Mouse (Mus musculus) large intestine, adult 2 months (tissue): Measurements from ENCODE around the gene Supt4a. TPM values are rescaled to one million over a fixed set of nuclear protein-coding genes. Genes with fewer than 3 reads are reported as not detected.

Experiments
- DNase-seq: peaks from one replicate; pipeline ENCODE4 v3.0.0-alpha.2; 2012; ENCODE audit warnings: low read depth, low spot score
- WGBS: fragments of 180-500 bp; shearing (Covaris S2); methylation state at CpG from one replicate; pipeline ENCODE4 v1.1.7; 2018; 5-methylcytosine and 5-hydroxymethylcytosine counted together
- polyA plus RNA-seq: library from polyadenylated mRNA; depleted of rRNA; stranded (reverse); fragments of >200 nt; gene quantifications from 2 replicates; pipeline ENCODE4 v1.2.3, GENCODE M21; 2012; rRNA removed

The Supt4a gene
- 67.4 and 76.6 TPM in 2 replicates for polyA plus RNA-seq

DNA sequence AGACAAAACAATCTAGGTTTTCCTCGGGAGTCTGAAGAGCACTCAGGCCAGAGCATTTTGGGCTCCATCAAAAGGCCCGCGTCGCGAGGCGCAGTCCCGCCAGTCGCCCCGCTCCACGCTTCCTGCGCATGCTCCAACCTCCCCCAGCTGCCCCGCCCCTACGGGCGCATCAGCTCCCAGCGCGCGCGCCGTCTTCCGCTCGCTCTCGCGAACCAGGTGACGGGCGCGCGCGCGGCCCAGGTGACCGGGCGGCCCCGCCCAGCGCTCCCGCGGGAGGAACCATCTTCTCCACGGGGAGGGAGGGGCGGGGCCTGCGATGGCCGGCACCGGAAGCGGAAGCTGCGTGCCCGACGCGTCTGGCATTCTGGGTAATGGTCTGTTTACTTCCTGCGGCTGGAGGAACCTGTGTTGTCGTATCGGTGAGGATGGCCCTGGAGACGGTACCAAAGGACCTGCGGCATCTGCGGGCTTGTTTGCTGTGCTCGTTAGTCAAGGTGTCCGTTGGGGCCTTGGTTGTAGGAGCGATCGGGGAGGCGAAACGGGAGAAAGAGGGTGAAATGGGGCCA, at the start of gene Supt4a:
Gene Supt4a, plus strand, starts transcription at position 378 of the 566 bp plus-strand sequence.
- peak; percentile 80 for DNase-seq
- under 1% methylated on average over 57 of the region's 57 CpGs for WGBS

GRCm38 (mm10) chr11:87688478-87689203, 48.7 kb upstream of the Supt4a start:
- no peak for DNase-seq
- 17% methylated on average over 11 of the region's 11 CpGs for WGBS

- WGBS = 3% methylated on average over 7 of the region's 7 CpGs
These were observed 47.9 kb upstream of the Supt4a start for GRCm38 (mm10) chr11:87689402-87689808.

GRCm38 (mm10) chr11:87690054-87690740, 47.2 kb upstream of the Supt4a start:
- WGBS = 11% methylated on average over 16 of the region's 16 CpGs

More at GRCm38 (mm10) chr11:87689402-87689808, 47.9 kb upstream of the Supt4a start:
- DNase-seq = peak; percentile 95

DNA sequence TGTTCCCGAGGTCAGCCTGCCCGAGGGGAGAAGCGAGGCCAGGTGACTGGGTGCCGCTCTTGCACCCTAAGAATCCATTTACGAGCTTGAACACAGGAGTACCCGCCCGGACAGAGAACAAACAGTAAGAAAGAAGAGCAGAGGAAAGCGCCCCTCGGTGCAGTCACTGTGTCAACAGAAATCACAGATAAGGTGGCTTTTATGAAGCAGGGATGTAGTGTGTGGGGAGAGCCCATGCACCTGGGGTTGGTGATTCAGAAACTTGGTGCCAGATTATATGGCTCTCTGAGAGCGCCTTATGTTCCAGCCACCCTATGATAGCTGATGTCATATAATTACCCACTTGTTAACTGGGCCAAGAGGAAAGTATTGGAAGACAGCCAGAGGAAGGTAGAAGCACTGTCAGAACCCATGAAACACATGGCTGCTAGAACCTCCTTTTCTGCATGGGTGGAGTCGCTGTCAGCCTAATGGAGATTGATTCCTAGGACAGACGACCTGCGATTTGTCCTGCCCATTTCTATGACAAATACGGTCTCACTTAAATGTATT, 40.1 kb upstream of the Supt4a start:
- DNase-seq = peak; percentile 96
- 28% methylated on average over 14 of the region's 14 CpGs for WGBS

More at GRCm38 (mm10) chr11:87690054-87690740, 47.2 kb upstream of the Supt4a start:
- no peak for DNase-seq

GRCm38 (mm10) chr11:87698126-87698525, 39.2 kb upstream of the Supt4a start:
- DNase-seq = no peak
- 52% methylated on average over 4 of the region's 4 CpGs for WGBS

- no peak for DNase-seq
- WGBS = 44% methylated on average over 6 of the region's 6 CpGs
These were observed 36.2 kb upstream of the Supt4a start for GRCm38 (mm10) chr11:87701108-87701507.

DNA sequence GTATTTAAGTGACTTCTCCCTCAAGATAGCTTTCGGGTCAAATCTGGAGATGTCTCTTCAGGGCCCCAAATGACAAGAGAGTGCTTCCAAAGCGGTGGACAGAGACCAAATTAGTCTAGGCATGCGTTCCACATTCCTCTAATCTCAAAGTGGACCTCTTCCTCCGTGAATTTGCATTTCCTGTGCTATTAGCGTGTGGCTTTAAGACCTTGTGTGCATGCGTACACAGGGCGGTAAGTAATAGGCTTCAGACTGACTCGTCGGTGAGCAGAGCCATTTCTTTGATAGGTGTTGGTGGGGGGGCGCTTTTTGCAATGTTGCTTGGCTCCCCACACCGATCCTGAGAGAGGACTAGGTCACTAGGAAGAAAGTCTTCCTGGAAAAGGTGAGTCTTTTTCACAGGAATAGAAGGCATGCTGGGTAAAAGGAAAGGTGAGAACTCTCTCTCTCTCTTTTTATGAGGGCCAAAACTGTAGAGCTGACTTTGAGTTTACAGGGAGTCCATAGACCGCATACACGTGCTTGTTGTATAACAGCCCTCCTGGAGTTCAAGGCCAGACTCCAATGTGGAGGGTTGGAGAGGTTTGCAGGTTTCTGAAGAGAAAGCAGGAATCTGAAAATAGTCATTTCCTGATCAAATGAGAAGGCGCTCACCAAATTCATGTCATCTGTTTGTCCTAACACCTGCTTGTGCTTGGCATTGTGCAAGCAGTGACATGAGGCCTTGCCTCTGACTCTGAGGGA, 35.3 kb upstream of the Supt4a start:
- WGBS = 30% methylated on average over 14 of the region's 14 CpGs
- no peak for DNase-seq

DNA sequence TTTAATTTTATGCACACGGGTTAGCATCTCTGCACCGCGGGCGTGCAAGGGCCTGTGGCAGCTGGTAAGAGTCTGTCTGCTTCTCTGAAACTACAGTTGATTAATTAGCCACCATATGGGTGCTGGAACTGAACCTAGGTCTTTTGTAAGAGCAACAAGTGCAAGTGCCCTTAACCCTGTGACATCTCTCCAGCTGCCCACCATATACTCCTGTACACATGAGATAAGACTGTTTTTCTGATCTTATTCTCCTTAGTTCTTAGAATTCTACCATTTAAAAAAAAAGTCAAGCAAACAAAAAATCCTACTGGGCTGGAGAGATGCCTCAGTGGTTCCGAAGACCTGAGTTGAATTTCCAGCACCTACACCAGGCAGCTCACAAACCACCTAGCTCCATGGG, 33.7 kb upstream of the Supt4a start:
- 47% methylated on average over 5 of the region's 5 CpGs for WGBS

DNA sequence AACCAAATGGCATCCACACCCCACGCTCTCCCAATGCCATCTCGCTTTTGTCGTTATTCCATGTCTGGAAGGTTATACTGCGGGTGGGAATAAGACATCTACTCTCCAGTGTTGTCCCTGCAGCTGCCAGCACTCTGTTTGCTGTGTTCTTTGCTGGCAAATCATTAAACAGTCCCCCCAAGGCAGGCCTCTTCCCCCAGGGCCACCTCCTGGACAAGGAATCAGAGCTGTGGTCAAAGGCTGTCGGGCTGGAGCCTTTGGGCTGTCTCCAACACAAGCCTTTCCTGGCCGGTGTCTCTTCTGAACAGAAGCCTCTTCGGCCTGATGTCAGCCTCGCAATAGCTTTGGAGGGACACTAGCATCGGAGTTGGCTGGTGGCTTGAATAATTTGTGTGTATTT, 33.1 kb upstream of the Supt4a start:
- DNase-seq = no peak
- 33% methylated on average over 9 of the region's 9 CpGs for WGBS

More for the DNA sequence above, 33.7 kb upstream of the Supt4a start:
- no peak for DNase-seq

- DNase-seq = no peak
- WGBS = 40% methylated on average over 8 of the region's 8 CpGs
These were observed 29.8 kb upstream of the Supt4a start for GRCm38 (mm10) chr11:87707570-87707969.

- no peak for DNase-seq
- WGBS = 36% methylated on average over 5 of the region's 5 CpGs
These were observed 28.4 kb upstream of the Supt4a start for GRCm38 (mm10) chr11:87708979-87709378.

GRCm38 (mm10) chr11:87709513-87710261, 27.7 kb upstream of the Supt4a start:
- DNase-seq = peak; percentile 90
- 3% methylated on average over 21 of the region's 21 CpGs for WGBS

GRCm38 (mm10) chr11:87710262-87710615, 27.1 kb upstream of the Supt4a start:
- DNase-seq = no peak
- 23% methylated on average over 7 of the region's 7 CpGs for WGBS

GRCm38 (mm10) chr11:87712188-87712587, 25.2 kb upstream of the Supt4a start:
- DNase-seq = no peak
- WGBS = 77% methylated on average over 4 of the region's 4 CpGs

- WGBS = 74% methylated on average over 4 of the region's 4 CpGs
- no peak for DNase-seq
These were observed 21.4 kb upstream of the Supt4a start for GRCm38 (mm10) chr11:87715999-87716398.

DNA sequence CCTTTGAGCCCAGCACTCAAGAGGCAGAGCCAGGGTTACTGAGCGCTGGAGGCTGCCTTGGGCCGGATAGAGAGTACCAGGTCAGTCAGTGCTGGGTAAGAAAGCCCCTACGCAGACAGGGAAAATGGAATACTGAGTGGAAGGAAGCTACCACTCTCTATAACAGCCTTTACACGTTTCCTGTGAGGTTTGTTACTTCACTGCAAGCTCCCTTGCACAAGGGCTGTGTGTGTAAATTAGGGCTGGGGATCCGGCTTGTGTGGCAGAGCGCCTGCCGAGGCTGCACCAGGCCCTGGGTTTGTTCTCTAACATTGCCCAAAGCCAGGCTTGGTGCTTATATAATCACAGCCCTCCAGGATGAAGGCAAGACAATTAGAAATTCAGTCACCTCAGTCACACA, 17.8 kb upstream of the Supt4a start:
- 68% methylated on average over 7 of the region's 7 CpGs for WGBS
- no peak for DNase-seq

DNA sequence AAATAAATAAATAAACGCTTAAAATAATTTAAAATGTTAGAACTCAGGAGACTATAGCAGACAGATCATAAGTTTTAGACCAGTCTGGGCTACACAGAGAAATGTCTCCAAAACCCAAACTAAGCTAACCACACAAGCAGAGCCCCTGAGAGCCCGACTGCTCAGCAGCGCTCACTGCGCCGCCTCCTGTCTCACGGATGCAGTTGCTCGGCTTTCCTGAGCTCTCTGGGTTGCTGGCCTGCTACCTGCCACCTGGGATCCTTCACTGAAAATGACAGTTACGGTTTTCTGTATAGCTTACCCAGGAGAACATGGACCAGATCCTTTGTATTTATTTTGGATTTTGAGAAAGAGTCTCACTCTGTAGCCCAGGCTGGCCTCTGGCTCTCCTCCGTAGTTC, 17.0 kb upstream of the Supt4a start:
- DNase-seq = no peak
- WGBS = 54% methylated on average over 9 of the region's 9 CpGs

DNA sequence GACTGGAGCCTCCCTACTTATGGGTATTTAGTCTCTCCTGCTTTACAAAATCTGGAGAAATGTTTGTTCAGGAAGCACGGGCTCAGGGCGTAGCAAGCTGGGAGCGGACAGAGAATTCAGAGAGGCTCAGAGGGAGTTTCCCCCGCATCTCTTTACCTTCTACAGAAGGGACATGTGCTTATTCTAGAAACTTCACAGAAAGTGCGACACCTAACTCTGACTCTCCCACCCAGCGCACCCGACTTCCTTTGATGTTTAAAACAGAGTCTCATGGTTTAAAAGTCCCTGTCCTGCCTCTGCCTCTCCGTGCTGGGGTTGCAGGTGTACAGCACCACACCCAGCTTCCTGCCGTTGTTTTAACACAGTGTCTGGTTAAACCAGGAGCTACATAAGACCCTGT, 16.5 kb upstream of the Supt4a start:
- DNase-seq = no peak
- WGBS = 29% methylated on average over 9 of the region's 9 CpGs
